In the genomic region with DNA sequence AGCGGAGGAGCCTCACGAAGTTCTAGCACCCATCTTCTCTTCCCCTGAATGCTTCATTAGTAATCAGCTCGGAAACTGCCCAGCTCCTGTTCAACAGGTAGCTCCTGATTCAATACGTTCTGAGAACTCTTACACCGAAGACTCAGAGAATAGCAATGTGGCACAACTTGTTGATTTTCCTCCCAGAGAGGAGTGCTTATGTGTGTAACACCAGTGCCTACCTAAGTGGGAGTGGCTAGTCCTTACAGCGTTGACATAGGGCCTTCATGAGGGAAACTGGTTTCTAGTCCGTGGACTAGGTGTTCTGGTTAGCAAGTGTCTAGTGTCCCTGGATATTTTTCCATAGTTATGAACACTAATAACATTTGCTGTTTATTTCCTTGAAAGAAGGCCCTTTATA, we compare ENCODE assay signal across 8 mouse cellular contexts. TPM values are rescaled to one million over a fixed set of nuclear protein-coding genes. Genes with fewer than 3 reads are reported as not detected.
DNase-seq lines count a peak whose midpoint lies in the region; ATAC-seq lines count a peak whose summit lies in the region.

No protein-coding gene starts in this region.

- peak; percentile 20 for DNase-seq in adrenal gland, postnatal 10 days
- DNase-seq in adrenal gland, postnatal 25 days = no peak
- DNase-seq in neural tube, embryonic 10.5 days (ENCODE audit: extremely low spot score, low spot score) = no peak
- DNase-seq in kidney, postnatal 10 days = peak; percentile 15
- DNase-seq in B cell, adult 2 months = no peak
- no peak for DNase-seq in T-cell, adult 2 months (ENCODE audit: low spot score)

- H3K27me3 ChIP-seq in neural tube, embryonic 14.5 days (ENCODE audit: control insufficient read depth, insufficient read depth, low read length) = no peaks in the 10 kb centered on the region
- no peaks in the 10 kb centered on the region for H3K27me3 ChIP-seq in neural tube, embryonic 15.5 days (replicated peaks)

- no peak overlapping the region; the same call in 1 of the 2 replicates for H3K4me3 ChIP-seq in neural tube, embryonic 14.5 days (ENCODE audit: low read depth, low read length)
- no peak overlapping the region for H3K4me3 ChIP-seq in neural tube, embryonic 15.5 days (replicated peaks)

- no peak overlapping the region for H3K27ac ChIP-seq in neural tube, embryonic 14.5 days (ENCODE audit: low read depth, low read length)
- no peak overlapping the region for H3K27ac ChIP-seq in neural tube, embryonic 15.5 days (replicated peaks)

- no peak for ATAC-seq in neural tube, embryonic 14.5 days (ENCODE audit: low read depth)
- no peak for ATAC-seq in neural tube, embryonic 15.5 days (ENCODE audit: low FRiP score)

- no peak overlapping the region for H3K9ac ChIP-seq in neural tube, embryonic 14.5 days (replicated peaks; ENCODE audit: low read depth, low read length)
- H3K9ac ChIP-seq in neural tube, embryonic 15.5 days (replicated peaks) = no peak overlapping the region

- H3K9me3 ChIP-seq in neural tube, embryonic 14.5 days (ENCODE audit: control insufficient read depth, low read length) = no peaks in the 10 kb centered on the region
- no peaks in the 10 kb centered on the region for H3K9me3 ChIP-seq in neural tube, embryonic 15.5 days (replicated peaks)

- 62% methylated on average over 7 of the region's 7 CpGs for WGBS in neural tube, embryonic 14.5 days
- 63% methylated on average over 7 of the region's 7 CpGs for WGBS in neural tube, embryonic 15.5 days

- H3K4me1 ChIP-seq in neural tube, embryonic 14.5 days (ENCODE audit: control insufficient read depth, insufficient read depth, low read length) = peaks cover 15% of the 10 kb centered on the region
- H3K4me1 ChIP-seq in neural tube, embryonic 15.5 days = peaks cover 23% of the 10 kb centered on the region

- H3K4me2 ChIP-seq in neural tube, embryonic 14.5 days (ENCODE audit: low read depth, low read length) = 0 out of 2 replicates have a peak overlapping the region, but pooled peaks have one; percentile 3
- peak overlapping the region; percentile 76 for H3K4me2 ChIP-seq in neural tube, embryonic 15.5 days

- H3K36me3 ChIP-seq in neural tube, embryonic 14.5 days (ENCODE audit: control insufficient read depth, insufficient read depth, low read length) = no peaks in the 10 kb centered on the region
- no peaks in the 10 kb centered on the region for H3K36me3 ChIP-seq in neural tube, embryonic 15.5 days

RNA-seq across cellular contexts. Expression of gene Mia2, which starts 33.4 kb away (rescaled TPM):
- total RNA-seq in adrenal gland, postnatal 10 days (2021) = 10 to 100 TPM; 86.8 to 88.6 TPM
- total RNA-seq in adrenal gland, postnatal 25 days (2021) = 165 and 173 TPM in 2 replicates
- 38.9 and 41.4 TPM in 2 replicates for polyA plus RNA-seq in neural tube, embryonic 14.5 days (2014; fragmentation: Nextera tagmentation; extraction: Ambion mirVana)
- polyA plus RNA-seq in neural tube, embryonic 15.5 days (2015; fragmentation: Nextera tagmentation; extraction: Ambion mirVana) = 32.5 and 52.6 TPM in 2 replicates

Comparison
In these comparisons a context has a peak if more than half of its experiments do, and no peak if none do; other contexts are left out.
1. DNase-seq: peak in adrenal gland, postnatal 10 days (single experiment) and kidney, postnatal 10 days (single experiment); none in adrenal gland, postnatal 25 days (single experiment), neural tube, embryonic 10.5 days (single experiment), B cell, adult 2 months (0 of 2) and T-cell, adult 2 months (single experiment).